Mouse (Mus musculus) ovary, adult 2 months (tissue): ENCODE measurements around the gene Tmem170b. TPM values are rescaled to one million over a fixed set of nuclear protein-coding genes. Genes with fewer than 3 reads are reported as not detected.

Experiments
- polyA plus RNA-seq: library from polyadenylated mRNA; depleted of rRNA; stranded (reverse); fragments of >200 nt; gene quantifications from 2 replicates; pipeline ENCODE4 v1.2.3, GENCODE M21; 2012; rRNA removed

The Tmem170b gene
- polyA plus RNA-seq: 6.8 and 11.5 TPM in 2 replicates

DNA sequence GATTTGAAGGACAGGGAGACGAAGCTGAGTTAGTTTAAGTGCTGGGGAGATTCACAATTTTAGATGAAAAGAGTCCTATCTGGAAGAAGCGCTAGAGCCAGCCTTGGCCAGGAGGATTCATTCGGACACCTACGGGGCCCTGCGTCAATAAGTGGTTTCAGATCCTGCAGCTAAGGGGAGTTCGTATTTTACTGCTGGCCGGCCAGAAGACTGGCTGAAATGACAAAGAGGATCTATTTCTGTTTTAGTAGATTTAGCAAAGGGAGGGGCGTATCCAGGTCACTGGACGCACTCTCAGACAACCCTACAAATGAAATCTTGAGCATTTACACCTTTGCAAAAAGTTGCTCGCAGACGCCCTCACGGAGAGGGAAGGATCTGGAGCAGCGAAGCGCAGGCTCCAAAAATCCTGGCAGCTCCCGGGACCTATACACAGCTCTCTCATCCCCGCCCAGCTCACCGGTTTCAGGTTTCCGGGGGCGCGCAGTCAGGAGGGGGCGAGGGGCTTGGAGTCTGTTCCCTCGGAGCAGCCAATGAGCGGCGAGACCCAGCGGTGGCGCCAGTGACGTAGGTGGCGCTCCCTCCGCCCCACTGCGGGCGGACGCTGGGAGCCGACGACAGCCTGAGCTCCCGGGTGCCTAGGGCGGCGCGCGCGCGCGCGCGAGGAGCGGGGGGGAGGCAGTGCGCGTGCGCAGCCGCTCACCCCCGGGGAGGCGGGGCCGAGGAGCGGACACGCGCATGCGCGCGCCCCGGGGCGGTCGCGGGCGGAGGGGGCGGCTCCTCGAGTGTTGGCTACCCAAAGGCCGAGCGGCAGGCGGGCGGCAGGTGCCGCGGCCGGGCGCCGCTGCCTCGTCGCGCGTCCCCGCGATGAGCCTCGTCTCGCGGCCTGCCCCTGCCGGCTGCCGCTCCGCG, at the start of gene Tmem170b:
TSS of gene Tmem170b (plus strand) at position 809 of the 912 bp plus-strand sequence.

Other genes starting within 250 kb of the Tmem170b start
- gene Nedd9, start 118.5 kb upstream of the Tmem170b start, polyA plus RNA-seq: 17.2 and 18.3 TPM in 2 replicates
- 1.3 and 1.4 TPM in 2 replicates for gene Adtrp, start 241.8 kb downstream of the Tmem170b start, polyA plus RNA-seq